12 mouse cellular contexts compared by ENCODE assay signal in the genomic region with DNA sequence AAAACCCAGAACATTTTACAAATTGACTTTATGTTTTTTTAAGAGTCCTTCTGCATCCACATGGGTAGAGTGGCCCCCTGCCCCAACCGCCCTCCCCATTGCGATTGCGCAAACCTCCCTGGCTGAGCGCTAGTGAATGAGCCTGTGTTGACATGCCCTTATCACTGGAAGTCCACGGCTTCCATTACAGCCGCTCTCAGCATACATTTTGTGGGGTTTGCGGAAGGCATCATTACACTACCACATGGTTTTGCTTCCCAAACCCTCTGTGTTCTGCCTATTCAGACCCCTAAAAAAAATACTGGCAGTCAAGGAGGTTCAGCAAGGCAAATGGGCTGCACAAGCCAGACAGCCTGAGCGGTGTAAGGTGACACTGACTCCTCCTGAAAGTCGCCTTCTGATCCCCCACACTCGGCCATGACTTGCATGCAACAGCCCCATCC. TPM values are rescaled to one million over a fixed set of nuclear protein-coding genes. Genes with fewer than 3 reads are reported as not detected.
DNase-seq lines count a peak whose midpoint lies in the region; ATAC-seq lines count a peak whose summit lies in the region.
"Had no signal": no experiment of that assay in that cellular context is flagged by ENCODE, and none has a peak within 500 bp of the region (broad histone marks: within the 10 kb centered on the region; RNA-seq: fewer than 3 reads in every experiment).

No protein-coding gene starts in this region.

- 6% methylated on average over 10 of the region's 10 CpGs for WGBS in heart, embryonic 10.5 days
- WGBS in liver, embryonic 11.5 days, result 10% methylated on average over 10 of the region's 10 CpGs

- H3K27me3 ChIP-seq in heart, embryonic 10.5 days (ENCODE audit: insufficient read depth, poor library complexity, severe bottlenecking), result no peaks in the 10 kb centered on the region
- H3K27me3 ChIP-seq in liver, embryonic 11.5 days (replicated peaks; ENCODE audit: control insufficient read depth, insufficient read depth, low read length), result no peaks in the 10 kb centered on the region

- ATAC-seq in liver, embryonic 11.5 days (replicated peaks; ENCODE audit: low FRiP score), result peak; percentile 63
- ATAC-seq: forebrain, embryonic 14.5 days had no signal

- peak overlapping the region; percentile 71 for H3K27ac ChIP-seq in heart, embryonic 10.5 days
- H3K27ac ChIP-seq in liver, embryonic 11.5 days (ENCODE audit: low read depth, low read length), result peak overlapping the region; percentile 62; the same call in 1 of the 2 replicates

- H3K9me3 ChIP-seq in heart, embryonic 10.5 days, result no peaks in the 10 kb centered on the region
- H3K9me3 ChIP-seq in liver, embryonic 11.5 days (ENCODE audit: control insufficient read depth, low read length), result no peaks in the 10 kb centered on the region

- peak overlapping the region; percentile 46 for H3K4me3 ChIP-seq in heart, embryonic 10.5 days
- H3K4me3 ChIP-seq in liver, embryonic 11.5 days (ENCODE audit: low read depth, low read length), result peak overlapping the region; percentile 15; the same call in 1 of the 2 replicates

- H3K4me1 ChIP-seq in heart, embryonic 10.5 days, result peaks cover 21% of the 10 kb centered on the region
- H3K4me1 ChIP-seq in liver, embryonic 11.5 days (replicated peaks; ENCODE audit: control insufficient read depth, insufficient read depth, low read length), result peaks cover 46% of the 10 kb centered on the region

- peak overlapping the region; percentile 58 for H3K4me2 ChIP-seq in liver, embryonic 11.5 days

- DNase-seq in heart, embryonic 10.5 days (ENCODE audit: low spot score), result no peak
- no peak for DNase-seq in heart, adult 8-10 months (ENCODE audit: low spot score)
- DNase-seq in urinary bladder, postnatal 14 days (ENCODE audit: low spot score), result peak; percentile 28
- DNase-seq in urinary bladder, postnatal 10 days (ENCODE audit: low spot score), result no peak
- no peak for DNase-seq in liver, embryonic 11.5 days (ENCODE audit: low spot score)
- no peak for DNase-seq in adrenal gland, adult 8-10 months
- DNase-seq in gastrocnemius, postnatal 4 days (ENCODE audit: low spot score in 2 of 2), result no peak
- no peak for DNase-seq in embryo, embryonic 10.5 days (ENCODE audit: low spot score)
- DNase-seq: B cell, adult 2 months; cerebellum, postnatal 10 days; lung, adult 18-20 months had no signal

- H3K9ac ChIP-seq in liver, embryonic 11.5 days (ENCODE audit: low read depth, low read length), result peak overlapping the region; percentile 46; the same call in 1 of the 2 replicates

- no peaks in the 10 kb centered on the region for H3K36me3 ChIP-seq in heart, embryonic 10.5 days
- no peaks in the 10 kb centered on the region for H3K36me3 ChIP-seq in liver, embryonic 11.5 days (ENCODE audit: control insufficient read depth, insufficient read depth, low read length)

RNA-seq across cellular contexts. Expression of gene Oaf, which starts 7.0 kb away (rescaled TPM):
- polyA plus RNA-seq in heart, embryonic 10.5 days (2016; fragmentation: Nextera tagmentation; extraction: Ambion mirVana), result 31.1 and 39.8 TPM in 2 replicates
- 10 to 100 TPM in 1 of 4 experiments, 1 to 10 TPM in 3; 8.9 to 10.2 (median 9.0) TPM for total RNA-seq in heart, adult 8-10 months (2022)
- 51.6 and 52.0 TPM in 2 replicates for polyA plus RNA-seq in liver, embryonic 11.5 days (2014; fragmentation: Nextera tagmentation; extraction: Ambion mirVana)
- total RNA-seq in adrenal gland, adult 8-10 months (2022), result 10 to 100 TPM; 10.6 to 40.4 (median 26.8) TPM
- total RNA-seq in gastrocnemius, postnatal 4 days (2021), result 10 to 100 TPM; 45.8 to 50.2 TPM

RNA-seq across cellular contexts. Expression of gene Pou2f3, which starts 36.6 kb away (rescaled TPM):
- polyA plus RNA-seq in heart, embryonic 10.5 days (2016; fragmentation: Nextera tagmentation; extraction: Ambion mirVana), result 0.10 TPM in 1 of 2 replicates, not detected in the other
- not detected for total RNA-seq in heart, adult 8-10 months (2022)
- not detected in 2 replicates for polyA plus RNA-seq in liver, embryonic 11.5 days (2014; fragmentation: Nextera tagmentation; extraction: Ambion mirVana)
- under 1 TPM in 1 of 4 experiments, not detected in 3; 0.22 TPM for total RNA-seq in adrenal gland, adult 8-10 months (2022)
- total RNA-seq in gastrocnemius, postnatal 4 days (2021), result under 1 TPM; 0.15 to 0.23 TPM
- polyA plus RNA-seq: forebrain, embryonic 14.5 days had no signal
